Mouse (Mus musculus) heart, adult 9 months (tissue): ENCODE measurements at regions not wholly inside any gene's neighbourhood (a gene's known extent, or its start where the extent isn't known, plus 50 kb on each side); places are given as distances from the start of the nearest gene placed in this dataset.

Experiments used
- DNase-seq, 2 experiments: peaks; one replicate each; pipeline ENCODE4 v3.0.0; 2022; ENCODE audit warnings: low spot score in 2 of 2

DNA sequence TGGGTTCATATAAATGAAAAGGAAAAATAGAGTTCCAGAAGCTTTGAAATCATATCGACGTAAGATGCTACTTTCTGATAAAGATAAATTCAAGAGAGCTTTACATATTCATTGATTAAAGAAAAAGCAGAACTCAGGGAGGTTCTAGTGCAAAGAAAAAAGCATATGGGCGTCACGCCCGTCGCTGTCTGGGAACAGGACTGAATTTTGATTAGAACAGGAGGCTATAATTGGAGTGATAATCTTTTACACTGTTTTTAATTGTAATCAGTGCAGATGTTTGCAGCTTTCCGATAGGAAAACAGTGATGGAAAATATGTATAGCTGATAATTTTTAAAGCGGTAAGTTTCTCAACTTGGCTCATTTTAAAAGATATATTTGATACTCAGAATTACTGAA lies 428.2 kb upstream of the Ccnh start:
- DNase-seq = no peak

DNA sequence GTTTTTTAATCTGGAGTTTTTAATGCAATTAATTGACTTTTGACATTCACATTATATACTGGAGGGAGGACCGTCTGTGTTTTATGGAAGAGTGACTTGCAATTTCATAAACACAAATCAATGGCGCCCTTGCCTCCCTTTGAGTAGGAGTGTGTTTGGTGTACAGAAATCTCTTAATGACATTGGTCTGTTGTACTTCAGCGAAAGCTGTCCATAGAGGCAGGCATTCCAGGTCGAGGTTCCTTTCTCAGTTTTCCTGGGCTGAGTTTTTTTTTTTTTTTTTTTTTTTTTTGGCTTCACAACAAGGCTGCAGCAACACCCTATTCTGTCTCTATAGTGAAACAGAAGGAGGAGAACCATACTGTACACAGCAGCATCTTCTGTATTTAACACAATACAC lies 427.4 kb upstream of the Ccnh start:
- no peak for DNase-seq

DNA sequence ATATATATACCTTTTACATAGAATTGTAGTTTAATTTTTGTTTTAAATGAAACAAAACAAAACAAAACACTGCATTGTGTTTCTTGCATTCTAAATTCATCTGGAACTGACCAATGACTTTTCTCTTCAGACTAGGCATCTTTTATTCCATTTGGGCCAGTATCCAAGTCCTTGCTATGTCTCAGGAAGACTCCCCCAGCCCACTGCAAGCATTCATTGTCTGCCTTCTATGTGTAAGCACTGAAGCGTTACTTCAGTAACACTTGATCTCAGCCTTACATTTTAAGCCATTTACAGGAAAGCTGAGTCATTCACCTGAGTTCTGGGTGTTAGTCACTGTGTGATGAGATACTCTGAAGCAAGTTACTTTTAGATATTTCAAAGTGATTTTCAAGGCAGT lies 425.3 kb upstream of the Ccnh start:
- DNase-seq = no peak

DNA sequence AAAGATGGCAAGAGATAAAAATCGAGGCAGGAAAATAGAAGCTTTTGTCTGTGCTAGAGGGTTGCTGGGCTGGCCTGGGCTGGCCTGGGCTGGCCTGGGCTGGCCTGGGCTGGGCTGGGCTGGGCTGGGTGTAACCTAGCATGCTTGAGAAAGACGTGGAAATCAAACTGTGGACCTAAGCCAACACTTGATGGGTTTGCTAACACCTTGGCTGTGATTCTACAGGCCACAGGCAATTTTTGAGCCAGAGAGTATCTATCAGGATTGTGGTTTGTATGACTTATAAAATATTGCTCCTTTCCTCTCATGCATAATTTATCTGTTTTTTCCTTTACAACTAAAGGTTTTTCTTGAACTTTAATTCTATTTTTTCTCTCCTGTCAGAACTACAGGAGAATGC lies 417.3 kb upstream of the Ccnh start:
- DNase-seq = no peak

DNA sequence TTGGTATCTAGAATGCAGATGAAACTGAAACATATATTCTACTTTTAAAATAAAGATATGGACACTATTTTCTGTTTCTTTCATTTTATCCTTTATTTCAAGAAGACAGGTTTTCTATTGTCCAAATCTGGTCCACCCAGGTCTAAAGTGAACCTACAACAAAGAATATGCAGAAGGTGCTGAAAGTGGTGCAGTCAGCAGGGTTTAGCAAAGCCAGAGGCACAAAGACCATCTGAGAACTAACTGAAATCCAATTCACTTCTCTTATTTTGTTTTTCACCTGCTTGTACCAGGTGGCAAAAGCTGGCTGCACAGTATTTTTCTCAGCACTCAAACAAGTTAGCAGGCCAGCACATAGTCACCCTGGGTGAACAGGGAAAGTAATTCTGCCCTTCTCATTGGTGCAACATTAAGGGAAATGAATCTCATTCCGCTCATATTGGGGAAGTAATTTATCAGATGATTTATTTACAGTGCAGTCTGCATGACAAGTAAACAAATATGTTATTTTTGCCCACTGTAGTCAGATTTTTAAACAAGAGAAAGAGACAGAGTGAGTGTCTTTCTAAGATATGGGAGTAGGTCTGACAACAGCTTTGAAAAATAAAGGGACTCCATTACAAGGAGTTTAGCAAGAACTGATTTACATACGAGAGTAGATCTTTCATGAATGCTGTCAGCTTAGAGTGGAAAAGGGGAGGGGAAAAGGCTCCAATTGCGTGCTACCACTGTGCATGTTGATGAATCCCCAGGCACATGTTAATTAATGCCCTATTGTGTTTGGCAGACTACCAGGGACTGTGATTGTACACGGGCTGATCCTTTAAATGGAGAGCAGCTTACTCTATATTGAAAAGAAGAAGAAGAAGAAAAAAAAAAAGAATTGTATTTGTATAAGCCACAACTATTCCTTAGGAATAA lies 405.9 kb upstream of the Ccnh start:
- no peak for DNase-seq

DNA sequence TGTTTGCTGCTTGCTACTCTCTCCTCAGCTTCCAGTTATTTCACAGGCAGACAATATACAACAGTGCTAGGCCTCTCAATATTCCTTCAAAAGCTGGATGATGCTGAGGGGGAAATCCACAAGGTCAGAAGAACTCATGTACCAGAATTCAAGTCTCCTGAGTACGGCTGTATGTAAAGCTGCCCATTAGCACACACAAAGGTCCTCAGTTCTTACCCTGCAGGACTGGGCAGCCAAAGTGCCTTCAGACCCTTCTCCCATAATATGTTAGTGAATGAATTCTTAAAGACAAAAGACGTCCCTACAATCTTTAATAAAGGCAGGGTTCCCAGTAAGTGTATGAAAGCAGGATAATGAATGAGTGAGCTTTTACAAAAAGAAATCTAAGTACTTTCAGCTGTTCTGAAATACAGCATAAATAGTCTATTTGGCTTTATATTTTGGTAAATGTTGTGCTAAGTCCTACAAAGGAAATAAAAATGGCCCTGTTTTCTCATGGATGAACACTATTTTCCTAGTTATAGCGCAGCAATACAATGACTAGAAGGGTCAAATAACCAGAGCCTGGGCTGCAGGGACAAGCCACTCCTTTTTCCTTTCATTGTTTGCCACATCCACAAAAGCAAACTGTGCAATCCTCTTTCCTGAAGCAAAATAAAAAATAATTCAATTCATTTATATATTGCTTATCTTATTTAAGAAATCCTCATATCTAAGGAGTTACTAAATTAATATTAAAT lies 384.8 kb upstream of the Ccnh start:
- no peak for DNase-seq

DNA sequence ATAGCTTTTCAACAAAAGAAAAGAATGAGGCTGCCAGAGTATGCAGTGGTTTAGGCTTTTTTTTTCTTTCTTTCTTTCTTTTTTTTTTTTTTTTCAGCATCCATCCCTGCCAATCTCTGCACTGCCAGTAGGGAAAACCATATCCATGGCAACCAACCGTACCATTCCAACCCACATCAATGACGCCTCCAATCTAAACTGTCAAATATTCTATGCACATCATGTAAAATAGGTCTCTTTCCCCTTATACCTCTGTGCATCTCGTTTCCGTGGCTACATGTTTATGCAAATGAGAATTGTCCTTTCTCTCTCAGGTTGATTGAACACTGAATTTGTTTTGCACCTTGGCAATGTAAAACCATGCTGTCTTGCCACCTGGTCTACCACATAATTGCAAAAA lies 384.0 kb upstream of the Ccnh start:
- no peak for DNase-seq

DNA sequence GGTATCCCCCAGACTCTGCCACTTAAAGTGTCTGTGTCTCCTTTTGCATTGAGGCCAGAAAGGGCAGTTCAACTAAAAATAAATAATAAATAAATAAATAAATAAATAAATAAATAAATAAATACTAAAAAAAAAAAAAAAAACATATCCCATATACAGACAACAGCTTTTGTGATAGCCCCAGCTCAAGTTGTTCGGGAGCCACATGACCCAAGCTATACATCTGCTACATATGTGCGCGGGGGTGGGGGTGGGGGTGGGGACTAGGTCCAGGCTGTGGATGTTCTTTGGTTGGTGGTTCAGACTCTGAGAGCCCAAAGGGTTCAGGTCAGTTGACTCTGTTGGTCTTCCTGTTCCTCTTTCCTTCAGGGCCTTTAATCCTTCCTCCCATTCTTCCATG lies 379.6 kb upstream of the Ccnh start:
- DNase-seq = no peak
